Mouse (Mus musculus) hindbrain, postnatal 0 days (tissue): ENCODE results near the gene Ctsd. TPM values are rescaled to one million over a fixed set of nuclear protein-coding genes. Genes with fewer than 3 reads are reported as not detected.
A peak's percentile ranks its signal among the peaks of the same experiment; 100 is the strongest.

Source experiments
- ATAC-seq: fragments of 200-750 bp; cut with Nextera tagmentation; 2 replicates; pipeline ENCODE4 v1.8.0; 2017; ENCODE audit warnings: mild to moderate bottlenecking, moderate TSS enrichment, moderate library complexity
- DNase-seq: peaks from one replicate; pipeline ENCODE4 v3.0.0-alpha.2; 2015; ENCODE audit warnings: low spot score
- H3K27ac ChIP-seq: fragments of 300-500 bp; sonication (generic); 2 replicates; pipeline ENCODE4 v1.5.1; 2014; ENCODE audit warnings: mild to moderate bottlenecking
- H3K27me3 ChIP-seq: fragments of 300-500 bp; sonication (generic); 2 replicates; pipeline ENCODE4 v1.6.1; 2014; ENCODE audit warnings: low read length, mixed read lengths; ENCODE audit not compliant: insufficient read depth
- H3K36me3 ChIP-seq: fragments of 300-500 bp; sonication (generic); 2 replicates; pipeline ENCODE4 v1.6.1; 2014; ENCODE audit warnings: low read length, mixed read lengths; ENCODE audit not compliant: insufficient read depth
- H3K4me1 ChIP-seq: fragments of 300-500 bp; sonication (generic); 2 replicates; pipeline ENCODE4 v1.6.1; 2014; ENCODE audit warnings: antibody characterized with exemption, low read length, mixed read lengths; ENCODE audit not compliant: insufficient read depth
- H3K4me2 ChIP-seq: fragments of 300-500 bp; sonication (generic); 2 replicates; pipeline ENCODE4 v1.6.1; 2014; ENCODE audit warnings: low read depth, mild to moderate bottlenecking, low read length, moderate library complexity, mixed read lengths
- H3K4me3 ChIP-seq: fragments of 300-500 bp; sonication (generic); 2 replicates; pipeline ENCODE4 v1.5.1; 2014; ENCODE audit warnings: low read length
- H3K9ac ChIP-seq: fragments of 300-500 bp; sonication (generic); replicated peaks from 2 replicates; pipeline ENCODE4 v1.6.1; 2014; ENCODE audit warnings: mild to moderate bottlenecking, low read length, moderate library complexity, mixed read lengths
- H3K9me3 ChIP-seq: fragments of 300-500 bp; sonication (generic); 2 replicates; pipeline ENCODE4 v1.6.1; 2016; ENCODE audit warnings: low read length, mixed read lengths
- CTCF ChIP-seq: IDR thresholded peaks from 2 replicates; pipeline ENCODE4 v1.5.1; 2016; ENCODE audit warnings: antibody characterized with exemption, control low read depth, low read depth
- WGBS: fragments of 180-500 bp; shearing (Covaris S2); extraction: QIAGEN DNeasy Blood & Tissue Kit; methylation state at CpG from one replicate; pipeline ENCODE4 v1.1.7; 2014; 5-methylcytosine and 5-hydroxymethylcytosine counted together
- polyA plus RNA-seq: library from polyadenylated mRNA; unstranded; fragments of >200 nt; fragmentation: Nextera tagmentation; extraction: Ambion mirVana; gene quantifications from 2 replicates; pipeline ENCODE4 v1.2.1, GENCODE M21; 2015
- total RNA-seq: library from RNA; depleted of rRNA; stranded (reverse); fragments of >200 nt; gene quantifications from 2 replicates; pipeline ENCODE4 v1.2.3, GENCODE M21; 2014

Gene Ctsd
- total and polyA plus RNA-seq, 2 experiments from 2014 or later = 400 to 755 TPM

DNA sequence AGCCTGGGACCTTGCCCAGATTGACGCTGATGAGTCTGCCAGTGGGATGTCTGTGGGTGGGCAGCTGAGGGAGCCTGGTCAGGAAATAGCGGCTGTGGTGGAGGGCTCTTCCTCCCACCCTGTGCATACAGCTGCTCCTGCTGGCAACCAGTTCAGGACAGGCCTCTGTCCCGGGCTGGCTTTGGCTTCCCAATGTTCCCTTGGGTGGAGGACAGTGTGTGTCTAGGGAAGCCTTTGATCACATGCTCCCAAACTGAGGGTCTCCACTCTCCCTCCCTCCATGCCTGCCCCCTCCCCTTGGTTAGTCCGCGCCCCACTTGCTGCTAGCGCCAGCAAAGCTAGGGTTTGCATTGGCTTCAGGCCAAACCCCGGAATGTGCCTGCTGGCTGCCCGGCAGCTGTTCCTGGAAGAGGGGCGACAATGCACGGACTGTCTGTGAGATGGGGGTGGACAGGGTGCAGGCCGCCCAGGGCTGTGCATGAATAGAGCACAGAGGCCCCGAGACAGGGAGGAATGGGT is 42.4 kb upstream of the Ctsd start:
- H3K4me3 ChIP-seq = no peak overlapping the region
- H3K27me3 ChIP-seq = no peaks in the 10 kb centered on the region
- peak; percentile 81 for ATAC-seq
- H3K27ac ChIP-seq = 0 out of 2 replicates have a peak overlapping the region, but pooled peaks have one; percentile 1
- no peaks in the 10 kb centered on the region for H3K9me3 ChIP-seq
- H3K9ac ChIP-seq = no peak overlapping the region
- H3K4me1 ChIP-seq = peaks cover 13% of the 10 kb centered on the region
- H3K36me3 ChIP-seq = no peaks in the 10 kb centered on the region
- no peak for TF ChIP-seq CTCF
- peak; percentile 75 for DNase-seq
- H3K4me2 ChIP-seq = no peak overlapping the region
- 19% methylated on average over 12 of the region's 12 CpGs for WGBS

DNA sequence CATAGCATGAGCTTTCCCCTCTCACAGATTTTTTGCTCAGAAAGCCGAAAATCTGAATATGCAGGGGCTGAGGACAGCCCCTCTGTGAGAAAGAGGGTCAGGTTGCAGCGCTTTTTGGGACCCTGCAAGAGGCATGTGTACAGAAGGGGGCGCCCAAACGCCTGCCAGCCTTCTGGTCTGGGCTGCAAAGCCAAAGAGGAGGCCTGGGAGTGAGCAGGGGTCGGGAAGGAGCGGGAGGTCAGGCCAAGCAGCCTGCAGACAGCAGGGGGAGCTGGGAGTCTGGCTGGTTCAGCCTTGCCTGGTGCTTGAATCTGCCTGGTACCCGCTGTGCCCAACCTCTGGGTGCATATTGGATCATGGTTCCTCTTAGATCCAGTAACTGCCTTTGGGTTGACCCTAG is 40.4 kb upstream of the Ctsd start:
- Histone ChIP-seq H3K9ac (no peak overlapping the region), H3K27me3 (no peaks in the 10 kb centered on the region), H3K4me3 (no peak overlapping the region), H3K27ac (no peak overlapping the region), H3K4me2 (no peak overlapping the region), H3K9me3 (no peaks in the 10 kb centered on the region), H3K36me3 (no peaks in the 10 kb centered on the region), H3K4me1 (peaks cover 13% of the 10 kb centered on the region)
- DNase-seq = peak; percentile 61
- peak; percentile 5; the same call in 1 of the 2 replicates for ATAC-seq
- 14% methylated on average over 7 of the region's 7 CpGs for WGBS
- peak; percentile 63 for TF ChIP-seq CTCF

DNA sequence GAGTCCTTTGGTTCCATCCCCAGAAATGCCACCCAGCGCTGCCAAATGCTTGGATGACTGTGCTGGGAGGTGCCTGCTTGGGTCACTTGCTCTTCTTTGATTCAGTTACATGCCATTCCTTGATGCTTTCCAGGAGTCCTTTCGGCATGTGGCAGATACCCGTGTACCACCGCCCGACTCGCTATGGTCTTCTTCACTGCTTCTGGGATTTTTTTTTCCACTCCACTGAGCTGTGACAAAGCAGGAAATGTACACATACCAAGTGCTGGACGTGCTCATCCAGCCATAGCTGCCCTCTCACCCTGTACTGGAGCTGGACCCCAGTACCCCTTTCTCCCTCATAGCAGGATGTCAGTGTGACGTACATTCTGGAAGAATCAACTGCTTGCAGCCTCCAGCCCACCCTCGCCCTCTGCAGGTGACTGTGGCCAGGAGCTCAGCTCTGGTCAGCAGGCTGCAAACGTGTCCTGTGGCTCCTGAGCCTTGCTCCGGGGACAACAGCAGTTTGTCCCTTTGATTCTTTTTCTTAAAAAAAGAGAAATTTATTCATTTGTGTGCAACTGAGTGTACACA is 37.9 kb upstream of the Ctsd start:
- Histone ChIP-seq H3K4me3 (no peak overlapping the region), H3K36me3 (no peaks in the 10 kb centered on the region), H3K4me2 (no peak overlapping the region), H3K4me1 (peaks cover 9% of the 10 kb centered on the region), H3K27me3 (no peaks in the 10 kb centered on the region), H3K9me3 (no peaks in the 10 kb centered on the region), H3K9ac (no peak overlapping the region), H3K27ac (no peak overlapping the region)
- WGBS = 45% methylated on average over 11 of the region's 11 CpGs
- peak; percentile 68 for TF ChIP-seq CTCF
- DNase-seq (peak; percentile 40), ATAC-seq (no peak)

DNA sequence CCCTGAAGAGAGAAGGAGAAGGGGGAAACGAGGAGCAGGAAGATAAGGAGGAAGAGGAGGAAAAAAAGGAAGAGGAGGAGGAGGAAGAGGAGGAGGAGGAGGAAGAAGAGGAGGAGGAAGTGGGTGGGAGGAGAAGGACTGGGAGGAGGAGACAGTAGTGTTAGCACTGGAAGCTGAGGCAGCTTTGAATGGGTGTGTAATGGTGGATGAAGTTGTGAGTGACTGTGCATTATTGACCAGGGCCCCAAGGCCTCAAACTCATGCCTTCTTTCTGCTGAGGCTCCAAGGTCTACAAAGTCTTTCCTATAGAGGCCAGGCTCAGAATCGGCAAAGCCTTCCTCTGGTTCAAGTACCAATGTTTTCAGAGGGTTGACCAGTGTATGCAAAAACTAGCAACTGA is 34.0 kb upstream of the Ctsd start:
- TF ChIP-seq CTCF = no peak
- Histone ChIP-seq H3K27ac (no peak overlapping the region), H3K4me1 (no peaks in the 10 kb centered on the region), H3K9ac (no peak overlapping the region), H3K4me3 (no peak overlapping the region), H3K36me3 (no peaks in the 10 kb centered on the region), H3K4me2 (no peak overlapping the region), H3K9me3 (no peaks in the 10 kb centered on the region), H3K27me3 (no peaks in the 10 kb centered on the region)
- no peak for ATAC-seq
- DNase-seq = no peak
- 76% methylated on average over 2 of the region's 2 CpGs for WGBS

DNA sequence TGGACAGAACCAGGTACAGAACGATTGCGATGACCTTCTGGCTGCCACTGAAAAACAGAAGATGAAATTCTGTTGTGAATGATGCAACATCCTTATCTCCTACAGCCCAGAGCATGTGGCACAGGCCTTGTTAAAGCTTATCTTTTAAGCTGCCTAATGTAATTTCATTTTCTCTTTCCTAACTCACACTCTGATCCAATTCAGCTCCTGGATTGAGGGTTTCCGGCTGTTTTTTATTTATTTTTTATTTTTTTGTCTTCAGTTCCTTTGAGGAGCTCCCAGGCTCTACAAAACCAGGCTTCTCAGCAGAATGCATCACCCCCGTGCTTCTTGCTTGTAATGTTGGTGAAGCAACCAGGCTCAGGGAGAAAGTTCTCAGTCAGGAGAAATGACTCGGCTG is 32.0 kb upstream of the Ctsd start:
- no peak overlapping the region for H3K4me3 ChIP-seq
- no peaks in the 10 kb centered on the region; the same call in 1 of the 2 replicates for H3K27me3 ChIP-seq
- H3K4me2 ChIP-seq = no peak overlapping the region
- H3K36me3 ChIP-seq = no peaks in the 10 kb centered on the region
- WGBS = 82% methylated on average over 5 of the region's 5 CpGs
- ATAC-seq = no peak
- H3K27ac ChIP-seq = no peak overlapping the region
- TF ChIP-seq CTCF = no peak
- no peak for DNase-seq
- no peaks in the 10 kb centered on the region for H3K9me3 ChIP-seq
- H3K9ac ChIP-seq = no peak overlapping the region
- H3K4me1 ChIP-seq = no peaks in the 10 kb centered on the region

DNA sequence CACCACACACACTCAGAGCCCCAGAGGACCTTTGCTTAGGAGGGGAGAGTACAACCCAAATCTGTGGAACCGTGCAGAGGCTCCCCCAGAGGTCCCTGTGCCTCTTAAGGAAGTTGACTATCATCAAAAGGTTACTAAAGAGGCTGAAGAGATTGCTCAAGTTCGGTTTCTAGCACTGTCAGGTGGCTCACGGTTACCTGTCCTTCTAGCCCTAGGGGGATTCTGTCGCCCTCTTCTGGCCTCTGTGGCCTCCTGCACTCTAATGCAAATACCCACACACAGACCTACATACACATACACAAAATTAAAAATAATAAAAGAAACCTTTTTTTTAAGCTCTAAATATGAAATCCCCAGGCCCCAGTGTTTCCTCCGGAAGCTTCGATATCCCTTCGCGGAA is 30.8 kb upstream of the Ctsd start:
- H3K9ac ChIP-seq = no peak overlapping the region
- no peaks in the 10 kb centered on the region for H3K9me3 ChIP-seq

DNA sequence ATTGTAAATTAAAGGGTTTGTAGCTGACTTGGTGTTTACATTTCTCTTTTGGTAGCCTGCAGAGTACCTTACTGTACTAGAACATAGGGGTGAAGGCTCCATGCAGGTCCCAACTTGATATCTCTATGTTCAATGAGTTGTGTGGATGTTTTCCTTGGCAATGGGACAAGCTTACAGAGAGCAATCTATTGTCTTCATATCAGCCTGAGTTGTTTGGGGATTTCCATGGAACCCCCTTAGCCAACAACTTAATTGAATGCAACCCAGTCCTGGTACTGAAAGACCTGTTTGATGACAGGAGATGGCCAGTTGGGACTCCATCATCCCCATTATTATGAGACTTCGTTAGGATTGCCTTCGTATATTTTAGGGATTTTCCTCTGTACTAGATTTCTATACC is 30.2 kb upstream of the Ctsd start:
- H3K27ac ChIP-seq = no peak overlapping the region
- no peak for DNase-seq
- no peak overlapping the region for H3K4me3 ChIP-seq
- WGBS = 93% methylated on average over 2 of the region's 2 CpGs
- no peaks in the 10 kb centered on the region; the same call in 1 of the 2 replicates for H3K27me3 ChIP-seq
- ATAC-seq = no peak
- no peak for TF ChIP-seq CTCF
- no peaks in the 10 kb centered on the region for H3K4me1 ChIP-seq
- no peak overlapping the region for H3K9ac ChIP-seq
- no peaks in the 10 kb centered on the region for H3K9me3 ChIP-seq
- H3K4me2 ChIP-seq = no peak overlapping the region
- H3K36me3 ChIP-seq = no peaks in the 10 kb centered on the region

More for the DNA sequence above, 30.8 kb upstream of the Ctsd start:
- WGBS = 87% methylated on average over 8 of the region's 8 CpGs
- no peak overlapping the region for H3K27ac ChIP-seq
- H3K4me1 ChIP-seq = no peaks in the 10 kb centered on the region
- TF ChIP-seq CTCF = no peak
- H3K4me3 ChIP-seq = no peak overlapping the region
- H3K27me3 ChIP-seq = no peaks in the 10 kb centered on the region; the same call in 1 of the 2 replicates
- no peaks in the 10 kb centered on the region for H3K36me3 ChIP-seq
- no peak for ATAC-seq
- no peak overlapping the region for H3K4me2 ChIP-seq
- DNase-seq = no peak
